Mouse (Mus musculus): ENCODE measurements at regions not wholly inside any gene's neighbourhood (a gene's known extent, or its start where the extent isn't known, plus 50 kb on each side); places are given as distances from the start of the nearest gene placed in this dataset.

DNA sequence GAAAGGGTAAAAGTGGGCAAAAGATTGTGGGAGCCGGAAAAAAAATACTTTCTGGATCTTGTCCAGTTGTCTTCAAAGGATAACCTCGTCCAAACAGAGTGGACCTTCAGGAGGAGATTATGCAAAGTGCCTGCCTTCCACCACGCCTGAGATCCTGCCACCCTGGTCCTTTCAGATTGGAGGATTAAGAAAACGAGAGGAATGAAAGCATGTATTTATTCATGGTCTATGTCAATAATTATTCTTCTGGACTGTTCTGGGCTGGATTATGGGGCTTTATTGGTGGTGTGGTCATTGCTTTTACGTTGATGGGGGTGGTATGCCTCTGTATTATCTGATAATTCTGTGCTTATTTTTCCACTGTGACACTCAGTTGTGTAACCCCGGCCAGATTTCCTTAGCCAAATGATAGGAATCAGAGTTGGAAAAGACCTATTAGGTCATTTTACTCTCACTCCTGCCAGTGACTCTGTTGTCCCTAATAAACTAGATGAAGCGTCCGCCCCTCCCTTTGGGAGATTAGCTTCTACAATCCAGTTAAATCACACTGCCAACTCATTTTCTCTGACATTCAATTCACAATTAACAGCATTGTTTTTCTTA lies 656.3 kb downstream of the Slc22a22 start:
- TF ChIP-seq CTCF (IDR thresholded peaks at IDR 0.05; ENCODE audit: extremely low read depth, insufficient read length, insufficient replicate concordance, low read depth, low read length), result no peak
- no peak for TF ChIP-seq POLR2A (IDR thresholded peaks at IDR 0.05; ENCODE audit: low read depth, low read length)
